Mouse (Mus musculus): ENCODE data around the gene Pacsin1. TPM values are rescaled to one million over a fixed set of nuclear protein-coding genes. Genes with fewer than 3 reads are reported as not detected.

Gene Pacsin1
- polyA plus RNA-seq, 1 experiment: not detected

DNA sequence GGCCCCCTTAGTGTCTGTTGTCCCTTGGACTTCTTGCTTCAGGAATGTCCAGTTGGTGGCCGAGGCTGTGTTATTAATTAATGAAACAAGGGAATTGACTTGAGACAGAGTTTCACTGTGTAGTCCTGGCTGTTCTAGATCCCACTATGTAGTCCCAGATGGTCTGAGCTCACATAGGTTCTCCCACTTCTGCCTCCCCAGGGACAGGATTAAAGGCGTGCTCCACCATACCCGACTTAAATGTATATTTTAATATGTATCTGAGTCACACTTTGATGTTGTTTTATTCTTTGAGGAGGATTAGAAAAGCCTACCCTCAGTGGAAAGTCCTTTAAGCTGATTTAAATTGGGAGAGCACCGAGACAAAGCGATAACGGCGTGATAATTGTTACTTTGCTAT is 21.0 kb downstream of the Pacsin1 start:
- H3K4me3 ChIP-seq (ENCODE audit: insufficient read depth, poor library complexity, severe bottlenecking): no peak overlapping the region
- H3ac ChIP-seq (ENCODE audit: control insufficient read depth, insufficient read length, low read depth): no peak overlapping the region
- H3K79me3 ChIP-seq (ENCODE audit: low read depth): no peaks in the 10 kb centered on the region
- TF ChIP-seq FOSL1 (IDR thresholded peaks at IDR 0.05; ENCODE audit: insufficient read depth, low read length, poor library complexity, severe bottlenecking) (no peak), MYOG (IDR thresholded peaks at IDR 0.05; ENCODE audit: control insufficient read depth, extremely low read depth, insufficient read length) (no peak), CTCF (IDR thresholded peaks at IDR 0.05; ENCODE audit: control insufficient read depth, insufficient read depth, insufficient read length) (no peak), MAX (IDR thresholded peaks at IDR 0.05) (no peak), CEBPB (IDR thresholded peaks at IDR 0.05; ENCODE audit: low read depth) (no peak), MYOD1 (IDR thresholded peaks at IDR 0.05; ENCODE audit: control insufficient read depth, insufficient read length, low read depth) (no peak), USF1 (IDR thresholded peaks at IDR 0.05; ENCODE audit: low read depth) (no peak)
- no peaks in the 10 kb centered on the region for H3K36me3 ChIP-seq (ENCODE audit: control insufficient read depth, insufficient read depth)
- no peaks in the 10 kb centered on the region for H3K79me2 ChIP-seq (ENCODE audit: control insufficient read depth, insufficient read depth)
- peaks cover 4% of the 10 kb centered on the region for H3K27me3 ChIP-seq (ENCODE audit: control insufficient read depth, insufficient read depth, insufficient read length)

DNA sequence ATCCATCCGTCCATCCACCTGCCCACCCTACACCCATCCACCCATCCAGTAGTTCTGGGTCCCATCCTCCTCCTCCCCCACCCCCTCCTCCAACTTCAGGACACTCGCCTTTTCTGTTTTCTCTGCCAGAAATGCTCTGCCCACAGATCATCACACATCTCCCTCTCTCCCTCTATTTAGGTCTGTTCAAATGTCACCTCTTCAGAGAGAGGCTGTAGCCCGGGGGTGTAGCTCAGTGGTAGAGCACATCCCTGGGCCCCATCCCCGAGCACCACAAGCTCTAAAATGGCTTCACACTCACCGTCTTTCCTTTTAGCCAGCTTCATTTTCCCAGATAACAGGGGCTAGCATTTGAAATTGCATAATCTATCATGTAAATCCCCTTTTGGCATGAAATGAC is 22.4 kb downstream of the Pacsin1 start:
- no peaks in the 10 kb centered on the region for H3K79me3 ChIP-seq (ENCODE audit: low read depth)
- TF ChIP-seq MYOD1 (IDR thresholded peaks at IDR 0.05; ENCODE audit: control insufficient read depth, insufficient read length, low read depth): no peak
- H3K79me2 ChIP-seq (ENCODE audit: control insufficient read depth, insufficient read depth): no peaks in the 10 kb centered on the region
- H3ac ChIP-seq (ENCODE audit: control insufficient read depth, insufficient read length, low read depth): no peak overlapping the region
- peaks cover 4% of the 10 kb centered on the region for H3K27me3 ChIP-seq (ENCODE audit: control insufficient read depth, insufficient read depth, insufficient read length)
- no peak overlapping the region for H3K4me3 ChIP-seq (ENCODE audit: insufficient read depth, poor library complexity, severe bottlenecking)
- H3K36me3 ChIP-seq (ENCODE audit: control insufficient read depth, insufficient read depth): no peaks in the 10 kb centered on the region

DNA sequence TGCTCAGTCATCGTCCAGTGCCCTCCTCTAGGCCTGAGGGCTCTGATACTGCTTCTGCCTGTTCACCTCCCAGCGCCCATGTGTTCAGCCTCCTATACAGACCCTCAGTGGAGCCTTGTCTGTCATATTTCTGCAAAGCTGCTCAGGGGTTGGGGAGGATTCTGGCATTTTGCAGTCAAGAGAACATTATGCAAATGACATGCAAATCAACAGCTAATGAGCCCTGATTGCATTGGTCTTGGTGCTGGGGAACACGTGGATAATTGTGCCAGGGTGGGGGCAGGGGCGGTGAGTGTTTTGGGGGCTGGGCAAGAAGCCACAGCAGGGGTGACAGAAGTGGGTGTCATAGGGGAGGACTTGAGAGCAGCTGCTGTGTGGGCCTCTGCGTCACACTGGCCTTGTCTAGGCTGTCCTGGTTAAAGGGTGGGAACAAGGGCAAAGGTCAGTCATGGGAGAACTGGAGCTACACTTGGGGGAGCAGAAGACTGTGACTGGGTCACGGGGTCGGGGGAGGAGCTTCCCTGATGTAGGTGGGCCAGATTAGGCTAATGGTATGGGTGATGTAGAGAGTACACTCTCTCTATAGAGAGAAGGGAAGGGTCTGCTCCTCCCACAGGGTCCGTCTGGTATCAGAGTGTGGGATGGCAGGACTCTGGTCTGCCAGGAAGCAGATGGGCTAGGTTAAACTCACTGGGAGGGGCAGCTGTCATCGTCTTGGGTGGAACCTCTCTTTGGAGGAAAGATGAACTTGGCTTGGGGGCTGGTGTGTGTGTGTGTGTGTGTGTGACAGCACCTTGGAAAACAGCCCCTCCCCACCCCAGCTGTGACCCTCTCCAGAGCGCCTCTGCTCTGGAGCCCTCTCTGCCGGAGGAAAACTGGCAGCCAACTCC is 23.9 kb downstream of the Pacsin1 start:
- H3K79me2 ChIP-seq (ENCODE audit: control insufficient read depth, insufficient read depth): no peaks in the 10 kb centered on the region
- no peak overlapping the region for H3ac ChIP-seq (ENCODE audit: control insufficient read depth, insufficient read length, low read depth)
- TF ChIP-seq USF1 (IDR thresholded peaks at IDR 0.05; ENCODE audit: low read depth) (no peak), MYOG (IDR thresholded peaks at IDR 0.05; ENCODE audit: control insufficient read depth, extremely low read depth, insufficient read length) (no peak), FOSL1 (IDR thresholded peaks at IDR 0.05; ENCODE audit: insufficient read depth, low read length, poor library complexity, severe bottlenecking) (no peak), CTCF (IDR thresholded peaks at IDR 0.05; ENCODE audit: control insufficient read depth, insufficient read depth, insufficient read length) (no peak), MYOD1 (IDR thresholded peaks at IDR 0.05; ENCODE audit: control insufficient read depth, insufficient read length, low read depth) (no peak), CEBPB (IDR thresholded peaks at IDR 0.05; ENCODE audit: low read depth) (no peak), MAX (IDR thresholded peaks at IDR 0.05) (no peak)
- H3K36me3 ChIP-seq (ENCODE audit: control insufficient read depth, insufficient read depth): no peaks in the 10 kb centered on the region
- no peak overlapping the region for H3K4me3 ChIP-seq (ENCODE audit: insufficient read depth, poor library complexity, severe bottlenecking)
- no peaks in the 10 kb centered on the region for H3K79me3 ChIP-seq (ENCODE audit: low read depth)
- peaks cover 12% of the 10 kb centered on the region for H3K27me3 ChIP-seq (ENCODE audit: control insufficient read depth, insufficient read depth, insufficient read length)

DNA sequence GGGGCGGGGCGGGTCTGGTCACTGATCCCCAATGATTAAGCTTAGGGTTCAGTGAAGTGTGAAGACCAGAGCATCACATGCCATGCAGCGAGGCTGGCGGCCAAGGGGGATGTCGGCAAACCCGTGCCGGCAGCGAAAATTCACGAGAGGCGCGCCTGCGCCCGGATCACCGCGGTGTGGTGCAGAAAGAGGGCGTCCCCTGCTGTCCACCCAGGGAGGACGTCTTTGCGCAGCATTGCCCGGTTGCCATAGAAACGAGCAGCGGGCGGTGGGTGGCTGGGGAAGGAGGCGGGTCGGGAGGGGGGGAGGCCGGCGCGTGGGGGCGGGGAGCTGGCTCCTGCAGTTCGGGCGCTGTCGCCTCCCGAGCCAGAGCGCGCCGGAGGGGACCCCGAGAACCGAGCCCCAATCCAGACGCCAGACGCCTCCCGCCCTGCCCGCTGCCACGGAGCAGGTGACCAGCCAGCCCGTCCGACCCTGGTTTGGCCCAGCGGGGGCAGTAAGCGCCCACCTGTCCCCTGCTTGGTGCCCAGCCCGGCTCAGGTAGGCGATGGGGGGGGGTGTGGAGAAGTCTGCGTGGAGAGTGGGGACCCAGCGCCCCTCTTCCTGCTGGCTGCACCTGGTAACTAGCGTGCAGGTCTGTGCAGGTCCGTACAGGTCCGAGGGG is 29.7 kb downstream of the Pacsin1 start:
- H3ac ChIP-seq (ENCODE audit: control insufficient read depth, insufficient read length, low read depth): no peak overlapping the region
- H3K79me3 ChIP-seq (ENCODE audit: low read depth): no peaks in the 10 kb centered on the region
- H3K79me2 ChIP-seq (ENCODE audit: control insufficient read depth, insufficient read depth): no peaks in the 10 kb centered on the region
- no peak overlapping the region for H3K4me3 ChIP-seq (ENCODE audit: insufficient read depth, poor library complexity, severe bottlenecking)
- peaks cover 56% of the 10 kb centered on the region for H3K27me3 ChIP-seq (ENCODE audit: control insufficient read depth, insufficient read depth, insufficient read length)
- H3K36me3 ChIP-seq (ENCODE audit: control insufficient read depth, insufficient read depth): no peaks in the 10 kb centered on the region
- TF ChIP-seq MYOD1 (IDR thresholded peaks at IDR 0.05; ENCODE audit: control insufficient read depth, insufficient read length, low read depth) (no peak), MYOG (IDR thresholded peaks at IDR 0.05; ENCODE audit: control insufficient read depth, extremely low read depth, insufficient read length) (no peak), MAX (IDR thresholded peaks at IDR 0.05) (no peak), CEBPB (IDR thresholded peaks at IDR 0.05; ENCODE audit: low read depth) (no peak), FOSL1 (IDR thresholded peaks at IDR 0.05; ENCODE audit: insufficient read depth, low read length, poor library complexity, severe bottlenecking) (no peak), CTCF (IDR thresholded peaks at IDR 0.05; ENCODE audit: control insufficient read depth, insufficient read depth, insufficient read length) (no peak), USF1 (IDR thresholded peaks at IDR 0.05; ENCODE audit: low read depth) (no peak)

DNA sequence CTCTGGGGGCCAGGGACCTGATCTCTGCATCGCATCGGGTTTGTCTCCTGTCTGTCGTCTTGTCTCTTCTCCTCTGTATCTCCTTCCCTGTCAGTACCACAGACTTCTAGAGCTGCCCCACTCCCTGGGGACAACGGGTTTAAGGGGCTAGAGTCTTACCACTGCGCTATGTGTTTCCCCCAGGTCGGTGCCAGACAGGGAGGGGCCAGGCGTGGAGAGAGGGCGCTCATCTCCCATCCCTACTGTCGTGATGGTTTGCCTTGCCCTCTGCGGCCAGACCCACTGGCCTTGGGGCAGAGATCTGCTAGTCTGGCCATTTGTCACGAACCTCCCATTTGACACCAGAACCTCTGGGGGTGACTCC is 30.2 kb downstream of the Pacsin1 start:
- no peaks in the 10 kb centered on the region for H3K79me3 ChIP-seq (ENCODE audit: low read depth)
- H3K36me3 ChIP-seq (ENCODE audit: control insufficient read depth, insufficient read depth): no peaks in the 10 kb centered on the region
- no peak overlapping the region for H3ac ChIP-seq (ENCODE audit: control insufficient read depth, insufficient read length, low read depth)
- TF ChIP-seq CEBPB (IDR thresholded peaks at IDR 0.05; ENCODE audit: low read depth): no peak
- H3K4me3 ChIP-seq (ENCODE audit: insufficient read depth, poor library complexity, severe bottlenecking): no peak overlapping the region
- peaks cover 56% of the 10 kb centered on the region for H3K27me3 ChIP-seq (ENCODE audit: control insufficient read depth, insufficient read depth, insufficient read length)
- no peaks in the 10 kb centered on the region for H3K79me2 ChIP-seq (ENCODE audit: control insufficient read depth, insufficient read depth)

DNA sequence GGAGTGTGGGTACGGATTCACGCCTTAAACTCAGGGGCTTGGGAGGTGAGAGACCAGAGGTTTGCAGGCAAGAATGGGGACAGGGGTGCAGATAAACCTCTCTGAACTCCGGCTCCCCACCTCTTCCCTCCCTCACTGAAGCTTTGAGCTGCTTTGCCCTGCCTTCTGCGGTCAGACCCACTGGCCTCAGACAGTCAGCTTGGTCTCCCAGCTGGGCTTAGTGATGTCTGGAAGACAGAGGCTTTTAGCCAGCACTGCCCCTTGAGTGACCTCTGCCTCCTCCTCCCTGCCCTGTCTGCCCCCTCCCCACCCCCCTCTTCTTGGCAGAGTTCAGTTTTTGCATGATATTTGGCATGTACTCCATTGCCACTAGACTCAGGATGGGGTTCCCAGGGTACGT is 31.1 kb downstream of the Pacsin1 start:
- TF ChIP-seq MYOG (IDR thresholded peaks at IDR 0.05; ENCODE audit: control insufficient read depth, extremely low read depth, insufficient read length) (no peak), MAX (IDR thresholded peaks at IDR 0.05) (no peak), CEBPB (IDR thresholded peaks at IDR 0.05; ENCODE audit: low read depth) (no peak), MYOD1 (IDR thresholded peaks at IDR 0.05; ENCODE audit: control insufficient read depth, insufficient read length, low read depth) (no peak), FOSL1 (IDR thresholded peaks at IDR 0.05; ENCODE audit: insufficient read depth, low read length, poor library complexity, severe bottlenecking) (no peak), USF1 (IDR thresholded peaks at IDR 0.05; ENCODE audit: low read depth) (no peak), CTCF (IDR thresholded peaks at IDR 0.05; ENCODE audit: control insufficient read depth, insufficient read depth, insufficient read length) (no peak)

More for the DNA sequence above, 31.1 kb downstream of the Pacsin1 start:
- Histone ChIP-seq H3K36me3 (ENCODE audit: control insufficient read depth, insufficient read depth) (no peaks in the 10 kb centered on the region), H3K4me3 (ENCODE audit: insufficient read depth, poor library complexity, severe bottlenecking) (no peak overlapping the region), H3ac (ENCODE audit: control insufficient read depth, insufficient read length, low read depth) (no peak overlapping the region), H3K79me2 (ENCODE audit: control insufficient read depth, insufficient read depth) (no peaks in the 10 kb centered on the region), H3K27me3 (ENCODE audit: control insufficient read depth, insufficient read depth, insufficient read length) (peaks cover 56% of the 10 kb centered on the region), H3K79me3 (ENCODE audit: low read depth) (no peaks in the 10 kb centered on the region)
